Mouse (Mus musculus) heart, postnatal 36 days (tissue): ENCODE data around the gene Fbxo34. TPM values are rescaled to one million over a fixed set of nuclear protein-coding genes. Genes with fewer than 3 reads are reported as not detected.
A peak's percentile ranks its signal among the peaks of the same experiment; 100 is the strongest.
"Not testable (repeated sequence)": the region's sequence is repeated elsewhere in the genome, so short reads cannot be mapped to it uniquely, and the experiment has no call there.

Experiments
- DNase-seq, 2 experiments: peaks; one replicate each; pipeline ENCODE4 v3.0.0; 2021 to 2022
- intact Hi-C: fragments of 180-260 bp; cut with DNase I; formaldehyde crosslinking; loops from one replicate; pipeline ENCODE4 v1.15.1; 2025
- total RNA-seq, 2 experiments: library from RNA; stranded (reverse); gene quantifications; 2 replicates each; pipeline ENCODE4 v1.2.3; 2021

Gene Fbxo34
- 10 to 100 TPM; 11.4 to 14.0 TPM for total RNA-seq

DNA sequence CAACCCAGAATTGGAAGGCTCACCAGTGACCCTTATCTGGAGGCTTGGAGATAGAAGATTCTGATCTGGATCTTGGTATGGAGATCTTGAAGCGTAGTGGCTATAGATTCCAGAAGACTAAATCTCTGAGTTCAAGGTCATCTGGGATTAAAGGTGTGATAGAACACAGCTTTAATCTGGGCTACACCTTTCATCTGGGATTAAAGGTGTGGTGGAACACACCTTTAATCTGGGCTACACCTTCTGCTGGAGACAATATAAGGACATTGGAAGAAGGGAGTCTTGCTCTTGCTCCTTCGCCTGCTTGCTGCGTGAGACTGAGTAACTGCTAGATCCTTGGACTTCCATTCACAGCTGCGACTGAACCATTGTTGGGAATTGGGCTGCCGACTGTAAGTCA lies at the start of gene Fbxo34:
Fbxo34 (plus strand) TSS at position 301 of the 400 bp plus-strand sequence.
- DNase-seq, intact Hi-C loops: not testable (repeated sequence)

DNA sequence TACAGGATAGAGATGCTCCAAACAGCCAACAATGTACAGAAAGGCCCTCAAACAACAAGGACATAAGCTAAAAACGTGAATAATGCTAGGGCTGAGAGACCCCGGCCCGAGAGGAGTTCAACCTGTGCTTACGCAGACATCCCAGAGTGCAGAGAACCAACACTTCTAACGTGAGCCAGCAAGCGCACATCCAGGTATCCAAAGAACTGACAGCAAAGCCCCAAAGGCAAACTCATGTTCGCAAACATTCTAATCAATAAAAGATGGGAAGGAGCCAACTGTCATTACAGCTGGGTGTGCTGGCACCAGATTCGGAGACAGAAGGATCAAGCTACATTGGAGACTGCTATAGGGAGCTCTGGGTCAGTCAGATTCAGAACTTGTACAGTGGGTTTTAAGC lies 47.5 kb upstream of the Fbxo34 start:
- intact Hi-C loops, result no loop called here
- DNase-seq, result no peak

DNA sequence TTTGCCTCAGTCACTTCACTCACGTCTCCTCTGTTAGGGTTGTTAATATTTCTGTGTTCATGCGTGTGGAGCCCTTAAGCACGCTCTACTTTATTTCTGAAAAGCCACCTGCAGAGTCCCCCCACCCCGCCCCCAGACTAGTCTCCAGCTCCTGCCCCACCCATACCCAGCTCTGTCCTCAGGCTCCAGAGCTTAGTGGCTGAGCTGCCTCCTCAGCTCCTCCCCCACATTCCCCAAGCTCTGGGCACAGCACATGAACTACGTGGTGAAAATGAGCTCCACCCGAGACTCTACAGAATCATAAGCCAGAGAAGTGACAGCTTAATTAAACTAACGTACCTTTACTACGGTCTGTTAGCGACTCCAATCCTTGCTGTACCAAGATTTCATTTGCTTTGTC lies 44.2 kb upstream of the Fbxo34 start:
- intact Hi-C loops, result no loop called here
- DNase-seq, result no peak

DNA sequence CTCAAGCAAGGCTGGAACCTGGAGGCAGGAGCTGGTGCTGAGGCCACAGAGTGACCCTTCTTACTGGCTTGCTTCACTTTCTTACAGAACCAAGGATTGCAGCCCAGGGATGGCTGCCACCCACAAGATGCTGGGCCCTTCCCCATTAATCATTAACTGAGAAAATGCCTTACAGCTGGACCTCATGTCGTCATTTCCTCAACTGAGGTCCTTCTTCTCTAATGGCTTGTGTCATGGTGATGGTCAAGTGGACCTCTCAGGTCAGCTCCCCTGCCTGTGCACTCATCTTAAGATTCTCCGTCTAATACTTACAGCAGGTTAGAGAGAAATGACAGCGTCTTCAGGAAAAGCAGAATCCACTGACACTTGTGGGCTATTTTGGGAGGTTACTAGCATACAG lies 32.9 kb upstream of the Fbxo34 start:
- intact Hi-C loops, result no loop called here
- no peak for DNase-seq

DNA sequence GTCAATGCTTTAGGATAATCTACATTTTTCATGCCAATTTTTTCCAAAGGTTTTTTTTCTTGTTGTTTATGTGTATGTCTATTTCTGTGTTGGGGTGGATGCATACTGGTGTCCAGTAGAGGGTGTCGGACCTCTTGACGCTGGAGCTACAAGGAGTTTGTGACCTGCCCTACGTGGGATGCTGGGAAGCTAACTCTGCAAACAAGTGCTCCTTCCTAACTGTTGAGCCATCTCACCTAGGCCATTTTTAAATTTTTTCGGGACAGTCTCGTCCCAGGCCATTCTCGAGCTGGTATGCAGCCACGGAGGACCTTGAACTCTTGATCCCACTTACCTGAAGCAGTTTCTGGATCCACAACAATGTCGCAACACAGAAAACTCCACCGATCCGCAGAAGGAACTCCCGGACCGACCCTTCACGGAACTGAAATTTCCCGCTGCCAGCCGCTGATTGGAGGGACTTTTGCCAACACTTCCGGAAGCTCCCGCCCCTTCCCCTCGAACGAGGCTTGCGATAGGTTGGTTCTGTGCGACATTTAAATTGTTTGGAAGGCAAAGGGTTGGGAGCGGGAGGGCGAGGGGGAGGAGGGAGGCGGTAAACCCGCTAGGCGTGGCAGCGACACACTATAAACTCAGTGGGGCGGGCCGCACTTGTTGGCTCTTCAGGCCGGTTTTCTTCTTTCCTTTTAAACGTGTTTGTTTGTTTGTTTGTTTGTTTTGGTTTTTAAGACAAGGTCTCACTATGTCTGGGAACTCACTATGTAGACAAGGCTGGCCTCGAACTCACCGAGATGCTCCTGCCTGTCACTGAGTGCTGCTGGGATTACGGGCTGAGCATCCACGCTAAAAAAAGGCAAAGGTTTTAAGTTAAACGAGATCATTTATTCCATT lies 32.2 kb upstream of the Fbxo34 start, which contains the start of gene Dlgap5:
Dlgap5 (minus strand) TSS at position 633 of the 891 bp plus-strand sequence.
- intact Hi-C loops, result no loop called here
- peak; percentile 91 to 92 for DNase-seq

DNA sequence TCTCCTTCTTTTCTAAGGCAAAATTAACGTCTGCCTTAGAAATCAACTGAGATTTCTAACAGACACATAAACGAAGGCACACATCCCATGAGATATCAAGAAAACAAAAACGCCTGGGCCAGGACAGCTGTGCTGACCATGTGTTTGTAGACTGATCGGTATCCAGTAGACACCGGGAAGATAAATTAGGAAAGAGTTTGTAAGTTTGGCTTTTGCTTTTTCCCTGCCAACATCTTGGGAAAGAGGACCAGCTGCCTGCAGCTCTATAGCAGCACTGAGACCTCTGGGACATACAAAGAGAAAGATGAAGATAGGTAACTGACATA lies 31.6 kb upstream of the Fbxo34 start:
- no peak for DNase-seq

DNA sequence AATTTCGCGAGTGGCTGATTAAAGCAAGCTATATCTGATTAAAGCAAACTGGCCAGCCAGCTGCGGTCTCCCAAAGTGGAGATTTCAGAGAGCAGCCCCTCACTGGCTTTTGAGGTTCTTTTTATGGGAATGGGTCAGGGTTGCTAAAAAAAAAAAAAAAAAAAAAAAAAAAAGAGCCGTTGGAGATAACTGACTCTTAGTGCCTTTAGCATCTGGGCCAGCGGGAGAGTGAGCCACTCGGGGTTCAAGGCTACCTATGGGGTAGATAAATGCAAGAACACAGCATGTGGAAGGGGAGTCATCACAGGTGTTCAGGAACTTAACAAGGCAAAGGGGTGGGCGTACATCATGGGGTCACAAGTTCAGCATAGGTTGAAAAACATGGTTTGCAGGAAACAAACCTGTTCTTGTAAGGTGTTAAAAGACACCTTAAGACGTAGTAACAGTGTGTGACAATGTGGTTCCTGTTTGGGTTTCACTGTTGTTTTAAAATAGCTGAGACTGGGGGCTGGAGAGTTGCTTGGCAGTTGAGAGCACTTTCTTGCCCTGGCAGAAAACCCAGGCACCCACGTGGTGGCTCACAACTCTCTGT lies 31.1 kb upstream of the Fbxo34 start:
- intact Hi-C loops, result no loop called here
- DNase-seq, result no peak

More for the DNA sequence above, 31.6 kb upstream of the Fbxo34 start:
- intact Hi-C loops, result no loop called here

DNA sequence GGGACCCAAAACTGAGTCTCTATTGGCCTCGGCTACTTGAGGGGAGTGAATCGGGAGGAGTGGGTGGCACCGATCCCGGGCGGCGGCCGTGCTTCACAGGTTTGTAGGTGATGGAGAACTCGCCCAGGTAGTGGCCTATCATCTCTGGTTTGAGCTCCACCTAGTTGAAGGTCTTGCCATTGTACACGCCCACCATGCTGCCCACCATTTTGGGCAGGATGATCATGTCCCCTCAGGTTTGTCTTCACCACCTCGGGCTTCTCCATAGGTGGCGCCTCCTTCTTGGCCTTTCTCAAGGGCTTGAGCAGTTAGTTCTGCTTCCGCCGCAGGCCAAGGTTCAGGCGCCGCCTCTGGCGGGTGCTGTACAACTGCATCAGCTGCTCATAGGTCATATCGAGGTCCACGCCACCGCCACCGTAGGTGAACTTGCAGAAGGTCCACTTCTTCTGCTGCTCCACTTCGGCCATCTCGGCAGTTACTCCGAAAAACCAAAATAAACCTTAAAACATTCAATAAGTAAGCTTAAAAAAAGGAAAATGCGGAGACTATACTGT lies 30.4 kb upstream of the Fbxo34 start:
- intact Hi-C loops, result no loop called here
- no peak for DNase-seq

DNA sequence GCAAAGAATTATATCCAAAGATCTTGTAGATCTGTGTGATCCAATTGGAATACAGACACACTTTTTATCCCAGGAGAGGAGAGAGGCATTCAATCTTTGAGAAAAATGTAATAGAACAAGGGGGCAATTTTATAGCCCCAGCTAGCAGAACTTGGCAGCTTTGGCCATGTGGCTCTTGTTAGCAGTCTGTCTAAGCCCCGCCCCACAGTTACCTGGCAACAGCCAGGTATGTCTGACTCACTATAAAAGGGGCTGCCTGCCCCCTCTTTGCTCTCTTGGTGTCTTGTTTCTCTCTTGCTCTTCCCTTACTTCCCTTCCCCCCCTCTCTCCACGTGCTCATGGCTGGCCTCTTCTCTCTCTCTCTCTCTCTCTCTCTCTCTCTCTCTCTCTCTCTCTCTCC lies 28.6 kb upstream of the Fbxo34 start:
- DNase-seq, result no peak
- intact Hi-C loops, result no loop called here

DNA sequence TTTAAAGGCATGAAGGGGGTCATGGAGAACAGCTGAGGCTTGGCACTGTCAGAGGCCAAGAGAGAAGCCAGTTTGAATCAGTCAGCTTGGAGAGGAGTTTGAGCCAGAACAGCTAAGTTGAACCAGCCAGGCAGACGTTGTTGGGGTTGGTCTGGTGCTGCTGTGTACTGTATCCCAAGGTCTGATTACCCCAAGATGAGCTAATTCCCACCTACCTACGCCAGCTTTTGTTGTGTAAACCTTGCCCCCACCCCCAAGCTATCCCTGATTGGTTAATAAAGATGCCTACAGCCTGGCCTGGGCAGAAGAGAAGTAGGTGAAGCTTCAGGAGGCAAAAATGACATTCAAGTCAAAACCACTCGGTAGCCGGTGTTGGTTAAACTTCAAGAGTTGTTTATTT lies 27.8 kb upstream of the Fbxo34 start:
- intact Hi-C loops, result no loop called here
- DNase-seq, result no peak

DNA sequence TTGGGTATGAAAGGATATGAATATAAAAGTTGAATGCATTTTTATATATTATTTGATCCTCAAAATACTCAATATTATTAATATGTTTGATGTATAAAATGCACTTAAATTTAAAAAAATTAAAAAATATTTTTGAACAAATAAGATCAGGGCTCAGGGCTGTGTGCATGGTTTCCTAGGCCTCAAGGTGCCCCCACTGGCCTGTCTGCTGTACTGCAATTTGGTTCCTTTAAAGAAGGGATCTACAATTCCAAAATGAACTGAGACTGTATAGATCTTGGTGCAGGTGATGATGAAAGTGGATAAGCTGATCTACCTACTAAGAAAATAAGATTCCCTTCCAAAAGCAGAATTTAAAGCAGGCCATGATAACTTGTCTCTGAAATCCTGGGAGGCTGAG lies 17.2 kb upstream of the Fbxo34 start:
- intact Hi-C loops, result no loop called here
- DNase-seq, result no peak

DNA sequence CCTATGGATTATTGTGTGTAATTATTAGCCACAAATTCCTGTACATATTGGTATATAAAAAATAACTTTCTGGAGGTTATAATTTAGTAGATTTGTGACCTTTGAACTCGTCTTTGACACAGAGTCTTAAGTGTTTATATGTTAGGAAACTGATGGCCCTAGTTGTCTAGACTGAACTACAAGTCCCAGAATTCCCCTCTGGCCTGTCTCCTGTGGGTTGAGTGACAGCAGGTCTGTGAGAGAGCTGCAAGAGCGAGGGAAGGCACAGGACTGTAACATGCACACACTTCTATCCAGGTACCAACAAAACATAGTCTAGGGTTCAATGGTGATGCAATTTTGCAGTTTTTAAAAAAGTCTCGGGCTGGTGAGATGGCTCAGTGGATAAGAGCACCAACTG lies 11.3 kb upstream of the Fbxo34 start:
- DNase-seq, result no peak
- intact Hi-C loops, result no loop called here

DNA sequence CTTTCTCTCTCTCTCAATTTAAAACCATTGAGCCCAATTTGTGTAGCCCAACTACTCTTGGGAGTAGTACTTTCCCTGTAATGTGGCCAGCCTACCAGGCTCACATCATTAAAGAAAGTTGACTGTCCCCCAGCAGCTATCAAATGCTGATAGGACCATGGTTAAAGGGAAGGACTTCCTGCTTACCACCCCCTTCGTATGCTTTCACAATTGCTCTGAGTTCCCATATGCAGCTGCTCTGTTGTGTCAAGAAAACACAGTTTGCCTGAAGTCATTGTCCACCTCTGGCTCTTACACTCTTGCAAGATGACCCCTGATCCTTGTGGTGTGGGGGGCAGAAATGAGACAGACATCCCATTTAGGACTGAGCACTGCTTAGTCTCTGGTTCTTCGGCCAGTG lies 5.3 kb upstream of the Fbxo34 start:
- DNase-seq, result peak in 1 of 2 experiments; percentile 13
- intact Hi-C loops, result no loop called here

DNA sequence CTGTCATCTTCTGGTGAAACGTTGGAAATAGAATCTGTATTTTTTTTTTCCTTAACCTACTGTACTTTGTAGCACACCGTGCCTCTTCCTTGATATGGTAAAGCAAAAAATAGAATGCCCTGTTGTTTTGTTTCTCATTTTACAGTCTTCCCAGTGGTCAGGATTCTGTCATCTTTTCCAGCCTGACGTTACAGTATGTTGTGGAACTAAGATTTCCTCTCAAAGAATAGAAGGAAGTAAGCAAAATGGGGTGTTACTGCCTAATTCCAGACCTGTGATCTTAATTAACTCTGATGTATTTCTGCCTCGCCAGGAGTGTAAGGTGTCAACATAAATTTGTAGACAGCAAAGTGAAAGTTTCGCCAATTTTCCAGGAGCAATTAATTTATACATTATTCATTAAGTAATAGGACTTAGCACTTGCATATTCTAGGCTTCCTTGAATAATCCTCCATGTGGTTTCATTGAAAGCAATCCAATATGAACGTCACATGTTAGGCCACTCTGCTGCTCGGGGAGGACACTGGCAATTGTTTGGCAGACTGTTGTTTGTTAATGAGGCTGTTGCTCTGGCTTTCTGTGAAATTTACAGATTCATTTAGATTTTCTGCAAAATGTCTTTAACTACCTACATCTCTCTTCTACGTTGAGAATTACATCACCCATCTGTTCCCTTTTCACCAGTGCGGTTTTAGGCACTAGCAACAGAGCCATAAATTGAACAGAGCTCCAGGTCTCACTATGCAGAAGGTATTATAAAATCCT lies 4.7 kb upstream of the Fbxo34 start:
- intact Hi-C loops, result no loop called here
- no peak for DNase-seq

DNA sequence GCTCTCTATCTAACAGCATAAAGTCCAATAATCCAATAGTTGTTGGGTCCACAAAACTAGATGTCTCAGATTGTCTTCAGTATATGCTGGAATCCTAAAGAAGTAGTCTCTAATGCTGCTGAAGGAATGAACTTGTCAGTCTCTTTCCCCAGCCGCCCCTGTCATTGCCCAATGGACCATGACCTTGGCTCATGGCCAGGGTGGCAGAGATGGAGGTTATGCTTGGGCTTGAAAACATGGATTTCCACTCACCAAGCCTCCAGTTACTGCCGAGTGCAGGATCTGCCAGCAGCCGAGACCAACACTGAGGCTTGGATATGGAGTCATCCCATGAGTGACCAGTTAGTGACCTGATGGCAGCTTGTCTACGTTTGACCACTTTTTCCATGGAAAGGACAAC lies 9.3 kb downstream of the Fbxo34 start:
- intact Hi-C loops, result no loop called here
- no peak for DNase-seq

DNA sequence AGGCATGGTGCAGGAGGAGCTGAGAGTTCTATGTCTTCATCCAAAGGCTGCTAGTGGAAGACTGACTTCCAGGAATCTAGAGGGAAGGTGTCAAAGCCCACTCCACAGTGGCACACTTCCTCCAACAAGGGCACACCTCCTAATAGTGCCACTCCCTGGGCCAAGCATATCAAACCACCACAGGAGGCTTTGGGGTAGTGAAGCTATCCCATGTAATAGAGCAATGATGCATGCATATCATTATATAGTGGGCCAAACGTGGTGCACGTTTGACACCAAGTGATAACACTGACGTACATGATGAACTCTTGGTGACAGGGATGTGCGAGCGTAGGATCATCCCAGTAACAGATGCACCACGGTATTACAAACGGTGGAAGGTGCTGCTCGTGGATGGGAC lies 11.8 kb downstream of the Fbxo34 start:
- DNase-seq, result no peak
- intact Hi-C loops, result no loop called here

DNA sequence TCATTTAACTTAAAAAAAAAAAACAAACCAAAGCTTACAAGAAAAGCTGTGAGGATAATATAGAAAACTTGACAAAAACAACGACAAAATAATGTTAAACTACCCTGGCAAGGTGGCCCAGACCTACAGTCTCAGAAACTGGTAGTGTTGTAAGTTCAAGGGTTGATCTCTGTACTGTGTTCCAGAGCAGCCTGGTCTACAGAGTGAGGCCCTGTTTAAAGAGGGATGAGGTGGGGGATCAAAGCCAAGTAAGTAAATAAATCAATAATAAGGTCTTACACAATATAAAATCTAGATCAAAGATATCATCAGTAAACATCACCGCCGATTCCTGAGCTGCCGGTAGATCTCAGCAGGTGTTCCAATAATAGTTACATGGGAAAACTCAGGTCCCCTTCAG lies 12.2 kb downstream of the Fbxo34 start:
- intact Hi-C loops, result no loop called here
- DNase-seq, result no peak

DNA sequence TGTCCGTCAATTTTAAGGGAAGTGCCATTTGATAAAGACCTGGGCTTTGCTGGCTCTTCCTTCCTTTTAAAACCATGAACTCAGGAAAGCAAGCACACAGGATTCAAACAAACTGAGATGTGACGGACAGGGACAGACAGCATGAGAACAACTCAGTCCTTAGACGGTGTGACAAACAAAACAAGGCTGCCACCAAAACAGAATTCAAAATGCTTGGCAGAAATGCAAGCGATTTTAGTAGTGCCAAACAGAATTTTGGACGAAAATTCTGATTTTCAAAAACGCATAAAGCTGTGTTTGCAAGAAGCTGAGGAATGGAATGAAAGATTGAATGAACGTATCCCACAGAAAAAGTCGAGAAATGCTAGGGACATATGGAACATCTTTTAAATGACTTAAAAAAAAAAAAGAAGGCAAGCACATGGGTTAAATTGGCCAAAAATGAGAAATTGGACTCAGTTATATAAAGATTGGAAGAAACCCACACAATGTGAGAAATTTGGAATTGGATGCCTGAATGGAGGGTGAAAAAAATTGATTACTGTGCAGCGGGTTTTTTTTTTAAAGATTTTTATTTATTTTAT lies 12.7 kb downstream of the Fbxo34 start:
- DNase-seq, result no peak
- intact Hi-C loops, result no loop called here

DNA sequence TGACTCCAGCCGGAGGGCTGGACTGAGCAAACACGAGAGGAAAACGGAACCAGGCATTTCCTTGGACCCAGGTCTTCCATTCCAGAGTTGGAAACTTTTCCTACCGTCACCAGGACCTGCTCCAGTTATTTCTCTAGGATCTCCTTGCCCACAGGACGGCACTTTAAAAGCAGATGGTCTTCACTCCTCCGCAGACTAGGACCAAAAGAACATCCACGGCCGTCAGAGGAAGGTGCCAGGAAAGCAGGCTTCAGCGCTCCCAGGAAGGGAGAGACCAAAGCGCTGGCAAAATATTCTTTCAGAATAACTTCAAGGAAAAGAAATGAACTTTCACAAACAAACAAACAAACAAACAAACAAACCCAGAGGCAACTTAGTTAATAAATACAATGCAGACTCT lies 14.2 kb downstream of the Fbxo34 start:
- no peak for DNase-seq
- intact Hi-C loops, result no loop called here

DNA sequence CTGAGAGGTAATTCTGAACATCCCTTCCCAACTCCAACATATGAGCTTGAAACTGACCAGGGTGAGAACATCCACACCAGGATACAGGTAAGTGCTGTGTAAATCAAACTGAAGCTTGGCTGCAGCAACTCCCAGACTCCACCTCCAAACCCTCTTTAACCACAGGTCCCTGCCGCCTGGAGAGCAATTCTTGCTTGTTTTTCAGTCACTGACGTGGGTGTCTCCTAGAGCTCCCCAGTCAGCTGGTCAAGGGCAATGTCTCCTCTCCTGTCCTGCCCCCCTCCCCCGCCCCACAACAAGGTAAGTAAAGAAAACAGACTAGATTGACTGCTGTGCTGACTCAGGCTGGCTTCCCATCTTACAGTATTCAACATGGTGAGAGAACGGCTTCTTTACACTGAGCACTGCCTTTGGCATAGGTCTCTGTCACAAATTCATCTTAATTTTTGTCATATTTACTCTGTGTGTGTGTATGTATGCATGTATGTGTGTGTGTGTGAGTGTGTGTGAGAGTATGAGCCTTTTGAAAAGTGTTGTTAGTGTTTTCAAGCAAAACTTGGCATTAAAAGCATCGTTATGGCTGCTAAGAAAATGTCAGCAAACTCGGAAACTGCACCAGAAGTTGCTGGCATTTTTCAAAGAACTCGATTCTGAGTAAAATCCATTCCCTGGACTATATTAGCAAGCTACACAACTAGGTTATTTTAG lies 15.4 kb downstream of the Fbxo34 start:
- intact Hi-C loops, result no loop called here

More for the DNA sequence above, 15.4 kb downstream of the Fbxo34 start:
- no peak for DNase-seq
